Mouse (Mus musculus) spleen, adult 12 weeks (tissue): ENCODE measurements around the gene Srrm1.
"Not testable (repeated sequence)": the region's sequence is repeated elsewhere in the genome, so short reads cannot be mapped to it uniquely, and the experiment has no call there.

Experiments
- DNase-seq: peaks from one replicate; pipeline ENCODE4 v3.0.0; 2022; ENCODE audit warnings: low spot score

Srrm1 gene

DNA sequence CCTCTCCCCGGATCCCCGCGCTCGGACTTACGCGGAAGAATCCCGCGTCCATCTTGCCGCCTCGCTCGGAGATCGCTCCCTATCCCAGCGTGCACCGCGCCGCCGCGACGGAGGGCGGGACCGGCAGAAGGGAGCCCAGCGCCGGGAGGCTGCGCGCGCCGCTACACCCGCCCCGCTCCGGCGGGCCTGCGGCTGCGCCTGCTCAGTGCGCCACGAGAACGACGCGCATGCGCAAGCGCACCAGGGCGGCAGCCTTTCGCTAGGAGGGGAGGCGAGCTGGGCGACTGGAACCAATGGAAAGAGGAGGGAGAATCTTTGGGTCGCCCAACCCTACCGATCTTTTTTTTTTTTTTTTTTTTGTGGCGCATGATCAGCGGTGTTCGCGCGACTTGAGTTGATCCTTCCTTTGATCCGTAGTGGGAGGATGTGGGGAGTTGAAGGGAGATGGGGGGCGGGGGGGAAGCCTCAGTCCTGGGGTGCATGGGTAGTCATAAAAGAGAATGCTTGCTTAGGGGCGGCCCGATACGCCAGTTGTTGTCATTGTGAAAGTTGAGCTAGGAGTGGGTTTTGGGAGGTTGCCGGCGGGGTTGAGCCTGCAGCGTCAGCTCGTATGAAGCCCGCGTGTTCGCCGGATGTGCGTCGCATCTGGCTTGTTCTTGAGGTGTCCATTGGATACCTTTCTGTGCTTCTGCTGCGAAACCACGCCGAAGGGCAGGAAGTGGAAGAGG lies at the start of gene Srrm1:
TSS of gene Srrm1 (minus strand) at position 256 of the 728 bp plus-strand sequence.
- peak; percentile 98 for DNase-seq

DNA sequence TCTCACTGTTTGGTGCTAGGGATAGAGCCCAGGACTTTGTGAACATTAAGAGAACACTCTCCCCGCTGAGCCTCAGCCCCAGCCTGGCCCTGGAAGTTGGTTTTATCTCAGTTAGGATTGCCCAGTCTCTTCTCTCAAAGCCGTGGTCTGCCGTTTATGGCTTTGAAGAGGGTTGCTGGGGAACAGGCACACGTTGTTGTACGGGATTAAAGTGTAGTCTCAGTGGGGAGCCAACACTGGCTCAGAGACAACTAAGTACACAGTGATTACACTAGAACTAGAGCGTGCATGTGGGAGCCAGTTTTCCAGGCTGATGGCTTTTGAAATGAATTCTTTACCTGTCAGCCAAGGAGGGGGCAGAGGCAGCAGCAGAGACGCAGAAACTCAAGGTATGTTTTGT lies 48.8 kb upstream of the Srrm1 start:
- no peak for DNase-seq

DNA sequence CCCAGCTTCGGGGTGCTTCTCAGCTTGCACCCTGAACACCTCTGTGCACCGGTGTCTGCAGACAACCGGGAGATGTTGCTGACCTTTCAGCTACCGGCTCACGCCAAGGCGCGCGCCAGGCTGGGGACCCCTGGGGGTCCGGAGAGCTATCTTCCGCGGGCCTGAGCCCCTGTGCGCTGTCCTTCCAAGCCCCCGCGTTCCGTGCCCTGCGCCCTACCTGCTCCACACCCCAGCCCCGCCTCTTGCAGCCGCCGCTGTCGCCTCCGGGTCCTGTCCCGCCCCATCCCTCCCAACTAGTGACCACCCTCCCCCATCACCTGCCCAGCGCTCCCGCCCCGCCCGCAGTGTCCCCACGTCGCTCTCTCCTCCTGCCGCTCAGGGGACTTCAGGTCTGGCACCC lies 44.9 kb upstream of the Srrm1 start, which contains the start of gene Ncmap:
TSS of gene Ncmap (minus strand) at position 237 of the 400 bp plus-strand sequence.
- DNase-seq: no peak

DNA sequence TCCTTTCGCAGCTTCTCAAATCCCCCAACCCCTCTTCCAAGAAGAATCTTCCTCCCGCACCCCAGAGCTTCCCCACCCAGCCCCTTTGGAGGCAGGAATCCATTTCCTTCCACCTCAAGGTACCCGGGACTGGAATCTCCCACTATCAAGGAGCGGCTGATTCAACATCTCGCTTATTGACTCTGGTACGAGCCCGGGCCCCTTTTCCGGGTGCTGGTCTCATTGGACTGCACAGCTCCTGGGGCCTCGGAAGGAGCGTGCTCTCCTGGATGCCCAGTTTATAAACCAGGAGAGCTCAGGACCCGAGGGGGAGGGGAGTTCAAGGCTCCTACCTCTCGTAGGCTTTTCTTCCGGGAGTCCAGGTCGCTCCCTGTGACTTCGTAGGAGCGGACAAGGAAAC lies 44.4 kb upstream of the Srrm1 start:
- DNase-seq: no peak

DNA sequence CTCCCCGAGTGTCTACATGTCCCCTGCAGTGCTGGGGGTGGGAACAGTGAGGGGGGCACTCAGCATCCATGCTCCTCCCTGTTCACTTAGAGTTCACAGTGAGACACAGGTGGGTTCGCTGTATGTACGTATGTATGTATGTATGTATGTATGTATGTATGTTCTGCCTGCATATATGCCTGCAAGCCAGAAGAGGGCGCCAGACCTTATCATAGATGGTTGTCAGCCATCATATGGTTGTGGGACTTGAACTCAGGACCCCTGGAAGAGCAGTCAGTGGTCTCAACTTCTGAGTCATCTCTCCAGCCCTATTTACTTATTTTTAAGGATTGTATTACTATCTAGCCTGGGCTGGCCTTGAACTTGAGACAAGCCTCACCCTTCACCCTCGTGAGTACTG lies 43.2 kb upstream of the Srrm1 start:
- no peak for DNase-seq

DNA sequence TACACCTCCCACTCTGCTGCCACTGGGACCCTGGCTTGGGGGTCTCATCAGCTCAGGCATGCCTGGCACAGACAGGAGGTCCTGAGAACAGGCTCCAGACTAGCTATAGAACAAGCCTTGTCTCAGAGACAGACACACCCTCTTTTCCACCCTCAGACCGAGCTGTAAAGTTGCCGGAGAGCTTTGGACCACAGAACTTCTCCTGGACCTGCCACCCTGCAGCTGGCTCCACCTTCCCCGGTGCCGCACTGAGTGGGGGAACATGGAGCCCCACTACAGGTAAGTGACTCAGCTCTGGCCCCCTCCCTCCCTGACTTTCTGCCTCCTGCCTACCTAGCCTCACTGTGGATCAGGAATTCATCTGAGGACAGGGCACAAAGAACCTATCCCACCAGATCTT lies 42.3 kb upstream of the Srrm1 start:
- no peak for DNase-seq

DNA sequence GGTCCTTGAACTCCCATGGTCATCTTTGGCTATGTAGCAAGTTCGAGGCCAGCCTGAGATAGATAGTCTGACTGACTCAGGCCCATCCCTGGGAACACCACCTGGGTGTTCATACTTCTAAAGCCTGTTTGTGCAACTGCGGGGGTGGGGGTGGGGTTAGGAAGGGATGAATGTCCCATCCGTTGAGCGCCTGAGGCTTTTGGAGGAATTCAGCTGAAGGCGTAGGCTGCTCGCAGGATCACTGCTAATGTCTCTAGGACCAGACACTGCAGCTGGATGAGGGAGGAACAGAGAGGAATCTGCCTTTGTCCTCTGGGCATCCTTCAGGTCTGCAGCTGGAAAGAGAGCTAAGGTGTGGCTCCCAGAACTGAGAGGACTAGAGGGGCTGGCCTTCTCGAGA lies 41.5 kb upstream of the Srrm1 start:
- no peak for DNase-seq

DNA sequence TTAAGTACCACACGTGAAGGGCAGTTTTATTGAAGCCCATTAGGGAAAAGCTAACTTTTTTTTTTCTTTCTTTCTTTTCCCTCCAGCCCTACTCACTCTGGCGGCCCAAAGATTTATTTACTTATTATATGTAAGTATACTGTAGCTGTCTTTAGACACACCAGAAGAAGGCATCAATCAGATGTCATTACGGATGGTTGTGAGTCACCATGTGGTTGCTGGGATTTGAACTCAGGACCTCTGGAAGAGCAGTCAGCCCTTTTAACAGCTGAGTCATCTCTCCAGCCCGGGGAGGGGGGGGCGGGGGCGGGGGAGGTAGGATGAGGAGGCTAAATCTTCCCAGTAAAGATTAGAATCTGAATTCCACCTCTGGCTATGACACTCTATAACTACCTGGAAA lies 40.3 kb upstream of the Srrm1 start:
- no peak for DNase-seq

DNA sequence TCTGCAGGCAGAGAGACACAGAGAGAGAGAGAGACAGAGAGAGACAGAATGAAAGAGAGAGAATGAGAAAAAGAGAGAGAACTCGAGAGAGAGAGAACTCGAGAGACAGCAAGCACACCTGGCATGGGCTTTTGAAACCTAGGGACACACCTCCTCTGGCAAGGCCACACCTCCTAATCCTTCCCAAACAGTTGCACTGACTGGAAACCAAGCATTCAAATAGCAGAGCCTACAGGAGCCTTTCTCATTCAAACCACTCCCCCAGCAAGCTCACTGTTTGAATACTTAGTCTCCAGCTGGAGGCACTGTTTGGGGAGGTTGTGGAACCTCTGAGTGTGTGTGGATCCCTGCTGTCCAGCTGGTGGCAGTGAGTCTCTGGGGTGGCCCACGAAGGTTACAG lies 39.7 kb upstream of the Srrm1 start:
- no peak for DNase-seq

DNA sequence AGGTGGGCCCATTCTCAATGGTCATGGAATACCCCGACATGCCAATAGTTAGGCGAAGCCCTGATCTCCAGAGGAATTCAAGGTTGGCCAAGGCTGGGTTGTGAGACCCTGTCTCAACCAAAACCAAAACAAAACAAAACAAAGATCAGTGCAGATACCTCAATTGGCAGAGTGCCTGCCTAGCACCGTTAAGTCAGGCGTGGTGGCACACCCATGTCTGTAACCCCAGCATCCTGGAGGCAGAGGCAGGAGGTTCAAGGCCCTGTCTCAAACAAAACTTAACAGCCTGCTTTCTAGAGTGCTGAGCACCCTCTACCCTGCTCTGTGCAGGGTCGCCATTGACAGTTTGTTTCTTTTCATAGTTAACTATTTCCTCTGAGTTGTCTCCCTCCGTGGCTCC lies 37.9 kb upstream of the Srrm1 start:
- DNase-seq: no peak

DNA sequence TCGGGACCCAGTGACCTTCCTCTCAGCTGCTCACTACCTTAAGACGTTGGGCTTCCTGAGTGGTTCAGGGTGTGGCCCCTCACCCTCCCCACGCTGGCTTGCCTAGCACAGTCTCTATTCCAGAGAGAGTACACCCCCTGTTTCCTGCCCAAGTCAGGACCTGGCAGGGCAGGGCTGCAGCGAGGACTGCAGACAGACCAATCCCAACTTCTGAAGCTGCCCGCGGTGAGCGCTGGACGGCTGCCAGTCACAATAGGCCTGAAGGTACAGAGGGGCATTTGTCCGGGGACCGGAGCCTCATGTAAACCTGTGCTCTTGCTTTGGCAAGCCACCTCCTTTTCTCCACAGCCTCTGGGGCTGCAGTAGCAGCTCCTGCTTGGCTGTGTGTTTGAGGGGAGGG lies 32.5 kb upstream of the Srrm1 start:
- DNase-seq: no peak

DNA sequence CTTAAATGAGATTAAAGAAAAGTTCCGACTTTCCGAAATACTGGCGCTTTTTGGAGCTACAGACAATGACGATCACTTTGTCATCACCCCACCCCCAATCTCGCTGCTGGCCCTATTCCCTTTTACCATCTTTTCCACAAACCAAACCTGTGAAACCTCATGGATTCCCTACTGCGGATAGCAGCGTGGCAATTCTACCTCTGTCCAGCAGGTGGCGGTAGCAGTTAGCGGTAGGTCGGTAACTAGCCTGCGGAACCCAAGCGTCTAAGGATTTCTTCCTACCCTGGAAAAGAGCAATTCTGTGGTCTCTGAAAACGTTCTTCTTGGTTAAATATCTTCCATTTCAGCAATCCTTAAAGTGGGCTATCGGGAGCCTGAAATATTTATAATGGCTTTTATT lies 29.2 kb upstream of the Srrm1 start:
- DNase-seq: no peak

DNA sequence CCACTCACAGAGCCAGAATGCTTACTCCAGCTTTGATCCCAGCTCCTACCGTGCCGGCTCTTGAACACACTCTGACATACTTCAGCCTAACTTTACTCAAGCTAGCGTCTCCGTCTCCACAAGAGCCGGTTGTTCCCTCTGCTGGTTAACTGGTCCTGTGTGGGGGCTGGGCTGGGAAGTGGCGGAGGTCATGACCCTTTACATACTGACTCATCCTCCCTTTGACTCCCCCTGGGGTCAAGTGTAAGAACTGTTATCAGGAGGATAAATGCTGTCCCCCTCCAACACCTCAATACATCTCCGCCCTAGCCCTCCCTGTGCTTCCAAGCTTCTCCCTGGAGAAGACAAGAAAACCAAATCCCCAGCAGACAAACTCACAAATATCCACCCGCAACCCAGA lies 28.2 kb upstream of the Srrm1 start:
- DNase-seq: no peak

DNA sequence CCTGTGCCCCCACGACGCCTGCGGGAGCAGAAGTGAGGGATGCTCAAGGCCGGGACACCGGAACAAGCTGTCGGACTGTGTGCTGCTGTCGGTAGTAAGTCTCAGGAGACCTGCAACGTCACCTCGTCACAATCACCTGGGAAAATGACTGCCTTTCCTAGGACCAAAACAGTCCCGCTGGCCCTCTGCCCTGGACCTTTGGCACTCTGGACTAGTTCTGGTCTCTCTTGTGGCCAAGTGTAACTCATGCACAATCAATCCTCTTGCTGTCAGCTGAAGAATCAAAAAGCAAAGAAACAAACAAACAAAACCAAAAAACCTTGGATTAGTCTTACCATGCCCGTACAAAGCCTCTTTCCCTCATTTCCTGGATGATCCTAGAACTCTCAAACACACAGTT lies 24.1 kb upstream of the Srrm1 start:
- no peak for DNase-seq

DNA sequence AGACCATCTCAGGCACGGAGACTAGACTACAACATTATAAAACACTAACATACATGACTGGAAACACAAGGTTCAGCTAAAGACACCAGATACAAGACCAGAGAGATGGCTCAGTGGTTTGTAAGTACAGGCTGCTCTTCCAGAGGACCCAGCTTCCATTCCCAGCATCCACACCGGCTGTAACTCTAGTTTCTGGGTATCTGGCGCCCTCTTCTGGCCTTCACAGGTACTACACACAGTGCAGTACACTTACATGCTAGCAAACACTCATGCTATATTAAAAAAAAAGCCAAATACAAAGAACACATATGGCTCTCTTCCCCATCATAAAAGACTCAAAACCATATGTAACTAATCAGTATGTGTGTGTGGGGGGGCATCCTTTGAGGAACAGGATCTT lies 22.3 kb upstream of the Srrm1 start:
- DNase-seq: no peak

DNA sequence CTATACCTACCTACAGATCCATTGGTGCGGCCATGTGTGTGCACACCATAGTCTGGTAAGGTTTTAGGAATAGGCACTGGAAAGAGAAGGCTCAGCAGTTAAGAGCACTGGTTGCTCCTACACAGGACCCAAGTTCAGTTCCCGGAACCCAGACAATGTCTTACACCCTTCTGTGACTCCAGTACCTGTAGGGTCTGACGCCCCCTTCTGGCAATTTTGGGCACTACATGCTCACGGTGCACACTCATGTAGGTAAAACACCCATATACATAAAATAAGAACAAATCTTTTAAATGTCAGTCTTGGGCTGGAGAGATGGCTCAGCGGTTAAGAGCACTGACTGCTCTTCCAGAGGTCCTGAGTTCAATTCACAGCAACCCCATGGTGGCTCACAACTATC lies 20.2 kb upstream of the Srrm1 start:
- DNase-seq: no peak

DNA sequence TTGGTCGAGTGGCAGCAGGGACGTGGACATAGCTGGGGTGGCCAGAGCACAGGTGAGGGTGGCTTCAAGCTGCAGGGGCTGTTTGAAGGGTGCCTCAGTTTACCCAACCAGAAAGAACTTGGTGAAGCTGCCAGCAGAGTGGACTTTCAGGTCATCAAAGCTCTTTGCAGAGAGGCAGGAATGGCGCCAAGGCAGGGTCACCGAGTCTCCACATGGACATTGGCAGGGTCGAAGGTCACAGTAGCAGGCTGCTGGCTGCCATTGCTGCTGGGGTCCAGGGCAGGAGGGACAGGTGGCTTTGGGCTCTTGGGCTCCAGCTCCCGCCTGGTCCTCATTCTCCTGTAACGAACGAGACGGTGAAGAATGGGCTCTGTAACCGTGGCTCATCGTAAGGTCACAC lies 17.3 kb upstream of the Srrm1 start:
- no peak for DNase-seq

DNA sequence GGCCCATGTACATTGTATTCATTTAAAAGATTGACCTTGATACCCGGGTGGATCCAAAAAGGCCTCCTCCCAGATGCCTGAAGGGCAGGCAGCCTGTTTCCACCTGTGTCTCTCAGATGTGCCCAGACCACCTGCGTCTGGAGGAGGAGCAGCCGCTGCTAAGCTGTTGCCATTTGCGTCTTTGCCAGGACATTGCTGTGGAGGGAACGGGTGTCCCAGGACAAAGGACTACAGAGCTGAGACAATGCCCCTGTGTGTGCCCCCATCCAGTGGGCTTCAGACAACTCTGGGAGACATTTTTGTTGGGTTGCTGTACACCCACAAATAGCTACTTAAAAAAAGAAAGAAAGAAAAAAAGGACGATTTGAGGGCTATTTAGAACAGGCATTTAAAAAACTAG lies 9.7 kb upstream of the Srrm1 start:
- DNase-seq: no peak

DNA sequence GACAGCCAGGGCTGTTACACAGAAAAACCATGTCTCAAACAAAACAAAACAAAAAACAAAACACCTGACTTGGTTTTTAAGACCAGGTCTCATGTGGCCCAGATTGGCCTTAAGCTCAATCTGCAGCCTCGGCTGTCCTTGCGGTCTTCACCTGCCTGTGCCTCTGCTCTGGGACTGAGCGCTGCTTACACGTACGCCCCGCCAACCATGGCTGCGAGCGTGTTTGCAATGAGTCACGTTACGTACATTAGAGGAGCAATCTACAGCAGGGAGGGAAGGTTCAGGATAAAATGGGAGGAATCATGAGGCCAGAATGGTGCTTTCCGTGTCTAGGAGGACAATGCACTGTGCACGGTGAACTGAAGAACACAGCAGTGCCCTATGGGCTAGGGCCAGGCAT lies 8.6 kb upstream of the Srrm1 start:
- DNase-seq: no peak

DNA sequence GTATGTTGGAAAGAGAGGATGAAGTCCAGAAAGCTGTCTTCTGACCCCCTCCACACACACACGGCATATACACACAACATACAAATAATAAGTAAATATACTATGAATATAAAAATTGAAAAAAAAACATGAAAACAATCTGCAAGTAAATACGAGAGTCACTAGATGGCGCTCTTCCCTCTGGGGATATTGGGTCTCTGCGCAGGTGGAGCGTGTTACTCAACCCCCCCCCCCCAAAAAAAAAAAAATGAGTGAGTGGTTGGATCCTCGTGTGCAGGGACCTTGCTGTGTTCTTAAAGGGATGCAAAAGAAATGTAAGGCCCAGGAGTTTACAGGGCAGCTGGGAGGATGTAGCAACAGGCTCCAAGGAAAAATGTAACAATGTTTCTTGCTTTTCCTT lies 5.6 kb upstream of the Srrm1 start:
- DNase-seq: no peak

DNA sequence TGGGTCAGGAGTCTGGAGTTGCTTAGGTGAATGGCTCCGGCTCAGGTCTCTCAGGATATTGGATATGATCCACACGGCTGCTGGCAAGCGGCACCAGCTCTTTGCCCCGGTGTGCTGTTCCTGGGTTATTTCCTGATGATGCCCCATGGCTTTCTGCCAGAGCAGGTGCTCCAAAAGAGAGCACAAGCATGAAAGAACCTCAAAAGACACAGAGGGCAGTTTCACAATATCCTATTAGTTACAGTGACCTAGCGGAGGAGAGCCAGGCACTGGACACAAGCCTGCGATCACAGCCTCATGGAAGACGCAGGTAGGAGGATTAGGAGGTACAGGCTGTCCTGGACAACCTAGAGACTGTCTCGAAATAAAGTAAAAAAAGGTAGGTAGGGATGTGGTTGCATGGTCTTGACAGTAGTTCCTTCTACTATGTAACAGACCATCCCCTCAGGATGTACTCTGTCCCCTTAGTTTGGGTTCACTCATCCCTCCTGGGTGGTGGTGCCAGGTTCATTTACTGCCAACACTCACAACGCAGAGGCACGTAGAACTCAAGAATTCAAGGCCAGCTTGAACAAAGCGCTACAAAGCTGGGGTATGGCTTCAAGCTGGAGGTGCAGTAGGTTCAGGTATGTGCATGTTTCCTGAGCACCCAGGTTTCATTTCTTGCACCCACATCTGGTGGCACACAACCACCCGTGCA lies 4.2 kb upstream of the Srrm1 start:
- no peak for DNase-seq

DNA sequence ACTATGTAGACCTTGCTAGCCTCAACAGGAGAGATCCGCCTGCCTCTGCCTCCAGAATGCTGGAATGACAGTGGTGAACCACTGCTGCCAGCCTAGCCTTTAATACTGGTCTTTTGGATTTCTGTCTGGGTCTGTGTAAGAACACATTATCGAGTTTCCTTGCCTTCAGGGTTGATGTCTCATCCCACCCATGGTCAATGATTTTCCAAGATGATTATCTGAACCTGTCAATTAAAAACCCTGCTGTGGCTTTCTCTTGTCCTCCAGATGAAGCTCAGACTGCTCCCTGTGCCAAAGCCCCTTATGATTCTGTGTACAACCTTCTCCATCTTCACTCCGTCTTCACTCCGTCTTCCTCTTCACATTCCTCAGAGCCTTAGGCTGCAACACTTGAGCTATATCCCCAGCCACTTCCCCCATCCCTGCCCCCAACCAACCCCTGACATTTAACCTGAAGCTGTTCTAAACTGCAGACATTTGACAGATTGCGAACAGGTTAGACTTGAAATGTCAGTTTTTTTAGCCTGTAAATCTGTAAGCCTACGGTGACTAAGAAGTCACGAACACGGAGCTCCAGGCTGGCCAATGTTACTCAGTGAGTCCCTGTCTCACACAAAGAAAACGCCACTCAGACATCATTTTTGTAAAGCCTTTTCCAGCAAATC lies 2.9 kb upstream of the Srrm1 start:
- no peak for DNase-seq

DNA sequence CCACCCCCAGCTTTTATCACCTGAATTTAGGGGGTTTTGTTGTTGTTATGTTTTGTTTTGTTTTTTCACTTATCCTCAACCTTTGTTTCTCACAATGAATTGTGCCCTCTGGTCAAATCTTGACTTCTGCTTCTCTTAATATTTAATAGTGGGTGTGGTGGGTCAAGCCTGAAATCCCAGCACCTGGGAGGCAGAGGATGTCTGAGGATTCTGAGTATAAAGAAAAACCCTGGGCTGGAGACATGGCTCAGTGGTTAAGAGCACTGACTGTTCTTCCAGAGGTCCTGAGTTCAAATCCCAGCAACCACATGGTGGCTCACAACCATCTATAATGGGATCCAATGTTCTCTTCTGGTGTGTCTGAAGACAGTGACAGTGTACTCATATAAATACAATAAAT lies 1.6 kb upstream of the Srrm1 start:
- DNase-seq: not testable (repeated sequence)
